Mouse (Mus musculus) embryonic facial prominence, embryonic 10.5 days (tissue): ENCODE measurements around the gene Nfyb. TPM values are rescaled to one million over a fixed set of nuclear protein-coding genes. Genes with fewer than 3 reads are reported as not detected.

Experiments
- DNase-seq: peaks from one replicate; pipeline ENCODE4 v3.0.0-alpha.2; 2017; ENCODE audit warnings: low spot score
- H3K27ac ChIP-seq: fragments of 300-500 bp; sonication (generic); replicated peaks from 2 replicates; pipeline ENCODE4 v1.5.1; 2016; ENCODE audit warnings: mild to moderate bottlenecking
- H3K27me3 ChIP-seq: fragments of 300-500 bp; sonication (generic); replicated peaks from 2 replicates; pipeline ENCODE4 v1.6.1; 2016; ENCODE audit warnings: low read depth, mild to moderate bottlenecking; ENCODE audit not compliant: poor library complexity, severe bottlenecking
- H3K36me3 ChIP-seq: fragments of 300-500 bp; sonication (generic); replicated peaks from 2 replicates; pipeline ENCODE4 v1.6.1; 2016; ENCODE audit warnings: mild to moderate bottlenecking, moderate library complexity
- H3K4me1 ChIP-seq: fragments of 300-500 bp; sonication (generic); 2 replicates; pipeline ENCODE4 v1.6.1; 2016
- H3K4me3 ChIP-seq: fragments of 300-500 bp; sonication (generic); 2 replicates; pipeline ENCODE4 v1.5.1; 2016; ENCODE audit warnings: mild to moderate bottlenecking, moderate library complexity
- H3K9me3 ChIP-seq: fragments of 300-500 bp; sonication (generic); 2 replicates; pipeline ENCODE4 v1.6.1; 2016; ENCODE audit warnings: mild to moderate bottlenecking
- WGBS: fragments of 180-500 bp; shearing (Covaris S2); methylation state at CpG from one replicate; pipeline ENCODE4 v1.1.7; 2016; 5-methylcytosine and 5-hydroxymethylcytosine counted together
- polyA plus RNA-seq: library from polyadenylated mRNA; unstranded; fragments of >200 nt; fragmentation: Nextera tagmentation; extraction: Ambion mirVana; gene quantifications from 2 replicates; pipeline ENCODE4 v1.2.1, GENCODE M21; 2016

Nfyb gene
- polyA plus RNA-seq = 54.6 and 56.3 TPM in 2 replicates

GRCm38 (mm10) chr10:82763840-82764631 lies at the start of gene Nfyb:
TSS of gene Nfyb (minus strand) at chr10:82764144.
- Histone ChIP-seq H3K27me3 (no peaks in the 10 kb centered on the region), H3K9me3 (no peaks in the 10 kb centered on the region), H3K4me1 (peaks cover 40% of the 10 kb centered on the region), H3K27ac (peak within 1 kb of the TSS; percentile 100), H3K36me3 (peaks cover 26% of the 10 kb centered on the region), H3K4me3 (peak within 1 kb of the TSS; percentile 96)
- under 1% methylated on average over 68 of the region's 68 CpGs for WGBS
- peak; percentile 99 for DNase-seq

GRCm38 (mm10) chr10:82811855-82812431 lies 48.0 kb upstream of the Nfyb start:
- H3K27ac ChIP-seq = peak overlapping the region; percentile 83
- H3K27me3 ChIP-seq = peaks cover 4% of the 10 kb centered on the region; the same call in 1 of the 2 replicates
- no peaks in the 10 kb centered on the region for H3K9me3 ChIP-seq
- H3K4me3 ChIP-seq = peak overlapping the region; percentile 60
- peaks cover 48% of the 10 kb centered on the region for H3K4me1 ChIP-seq
- WGBS = 5% methylated on average over 48 of the region's 52 CpGs
- H3K36me3 ChIP-seq = no peaks in the 10 kb centered on the region
- DNase-seq = peak; percentile 90

GRCm38 (mm10) chr10:82809352-82809751 lies 45.4 kb upstream of the Nfyb start:
- Histone ChIP-seq H3K9me3 (no peaks in the 10 kb centered on the region), H3K27ac (peak overlapping the region; percentile 44), H3K4me3 (no peak overlapping the region), H3K4me1 (peaks cover 35% of the 10 kb centered on the region), H3K27me3 (peaks cover 4% of the 10 kb centered on the region; the same call in 1 of the 2 replicates), H3K36me3 (no peaks in the 10 kb centered on the region)
- 13% methylated on average over 3 of the region's 3 CpGs for WGBS
- DNase-seq = no peak

GRCm38 (mm10) chr10:82808891-82809290 lies 44.9 kb upstream of the Nfyb start:
- Histone ChIP-seq H3K27ac (no peak overlapping the region), H3K27me3 (peaks cover 4% of the 10 kb centered on the region; the same call in 1 of the 2 replicates), H3K9me3 (no peaks in the 10 kb centered on the region), H3K36me3 (no peaks in the 10 kb centered on the region), H3K4me3 (no peak overlapping the region), H3K4me1 (peaks cover 31% of the 10 kb centered on the region)
- no peak for DNase-seq
- 75% methylated on average over 8 of the region's 8 CpGs for WGBS

GRCm38 (mm10) chr10:82808155-82808554 lies 44.2 kb upstream of the Nfyb start:
- 37% methylated on average over 6 of the region's 6 CpGs for WGBS
- H3K4me1 ChIP-seq = peaks cover 26% of the 10 kb centered on the region
- H3K27me3 ChIP-seq = peaks cover 4% of the 10 kb centered on the region; the same call in 1 of the 2 replicates
- 0 out of 2 replicates have a peak overlapping the region, but pooled peaks have one; percentile 14 for H3K27ac ChIP-seq
- no peaks in the 10 kb centered on the region for H3K9me3 ChIP-seq
- H3K4me3 ChIP-seq = no peak overlapping the region
- no peak for DNase-seq
- H3K36me3 ChIP-seq = no peaks in the 10 kb centered on the region

GRCm38 (mm10) chr10:82807238-82807637 lies 43.3 kb upstream of the Nfyb start:
- DNase-seq = no peak

GRCm38 (mm10) chr10:82806414-82806813 lies 42.5 kb upstream of the Nfyb start:
- H3K27ac ChIP-seq = no peak overlapping the region
- no peak overlapping the region for H3K4me3 ChIP-seq
- no peaks in the 10 kb centered on the region for H3K9me3 ChIP-seq
- no peaks in the 10 kb centered on the region for H3K27me3 ChIP-seq
- WGBS = 78% methylated on average over 8 of the region's 8 CpGs
- no peaks in the 10 kb centered on the region for H3K36me3 ChIP-seq
- H3K4me1 ChIP-seq = peaks cover 18% of the 10 kb centered on the region
- no peak for DNase-seq

More at GRCm38 (mm10) chr10:82807238-82807637, 43.3 kb upstream of the Nfyb start:
- Histone ChIP-seq H3K36me3 (no peaks in the 10 kb centered on the region), H3K27ac (no peak overlapping the region), H3K4me1 (peaks cover 25% of the 10 kb centered on the region), H3K9me3 (no peaks in the 10 kb centered on the region), H3K4me3 (no peak overlapping the region), H3K27me3 (no peaks in the 10 kb centered on the region)
- 87% methylated on average over 7 of the region's 7 CpGs for WGBS

GRCm38 (mm10) chr10:82805111-82805510 lies 41.2 kb upstream of the Nfyb start:
- Histone ChIP-seq H3K36me3 (no peaks in the 10 kb centered on the region), H3K4me3 (no peak overlapping the region), H3K27ac (no peak overlapping the region), H3K4me1 (peaks cover 18% of the 10 kb centered on the region), H3K9me3 (no peaks in the 10 kb centered on the region), H3K27me3 (no peaks in the 10 kb centered on the region)
- 84% methylated on average over 6 of the region's 6 CpGs for WGBS
- no peak for DNase-seq

GRCm38 (mm10) chr10:82804396-82804795 lies 40.5 kb upstream of the Nfyb start:
- WGBS = 69% methylated on average over 3 of the region's 3 CpGs
- H3K27ac ChIP-seq = no peak overlapping the region
- H3K9me3 ChIP-seq = no peaks in the 10 kb centered on the region
- H3K36me3 ChIP-seq = no peaks in the 10 kb centered on the region
- no peak for DNase-seq
- H3K4me1 ChIP-seq = peaks cover 15% of the 10 kb centered on the region
- no peak overlapping the region for H3K4me3 ChIP-seq
- H3K27me3 ChIP-seq = no peaks in the 10 kb centered on the region

GRCm38 (mm10) chr10:82800094-82800493 lies 36.1 kb upstream of the Nfyb start:
- H3K9me3 ChIP-seq = no peaks in the 10 kb centered on the region
- H3K36me3 ChIP-seq = no peaks in the 10 kb centered on the region
- 79% methylated on average over 5 of the region's 5 CpGs for WGBS
- DNase-seq = no peak
- no peaks in the 10 kb centered on the region for H3K27me3 ChIP-seq
- H3K4me3 ChIP-seq = no peak overlapping the region
- peaks cover 21% of the 10 kb centered on the region for H3K4me1 ChIP-seq
- H3K27ac ChIP-seq = no peak overlapping the region

GRCm38 (mm10) chr10:82798312-82798933 lies 34.5 kb upstream of the Nfyb start:
- Histone ChIP-seq H3K4me1 (peaks cover 25% of the 10 kb centered on the region), H3K27ac (no peak overlapping the region), H3K9me3 (no peaks in the 10 kb centered on the region), H3K36me3 (no peaks in the 10 kb centered on the region), H3K4me3 (no peak overlapping the region), H3K27me3 (no peaks in the 10 kb centered on the region)
- WGBS = 64% methylated on average over 11 of the region's 11 CpGs
- DNase-seq = no peak

GRCm38 (mm10) chr10:82797119-82797491 lies 33.2 kb upstream of the Nfyb start:
- H3K9me3 ChIP-seq = no peaks in the 10 kb centered on the region
- no peaks in the 10 kb centered on the region for H3K27me3 ChIP-seq
- no peak for DNase-seq
- peak overlapping the region; percentile 78 for H3K27ac ChIP-seq
- H3K4me1 ChIP-seq = peaks cover 25% of the 10 kb centered on the region
- H3K36me3 ChIP-seq = no peaks in the 10 kb centered on the region
- no peak overlapping the region for H3K4me3 ChIP-seq
- WGBS = 84% methylated on average over 4 of the region's 4 CpGs
